Mouse (Mus musculus) heart, postnatal 36 days (tissue): Measurements from ENCODE around the gene Prr19. TPM values are rescaled to one million over a fixed set of nuclear protein-coding genes. Genes with fewer than 3 reads are reported as not detected.
"Not testable (repeated sequence)": the region's sequence is repeated elsewhere in the genome, so short reads cannot be mapped to it uniquely, and the experiment has no call there.

Experiments used
- DNase-seq, 2 experiments: peaks; one replicate each; pipeline ENCODE4 v3.0.0; 2021 to 2022
- intact Hi-C: fragments of 180-260 bp; cut with DNase I; formaldehyde crosslinking; loops from one replicate; pipeline ENCODE4 v1.15.1; 2025
- total RNA-seq, 2 experiments: library from RNA; stranded (reverse); gene quantifications; 2 replicates each; pipeline ENCODE4 v1.2.3; 2021

Prr19 gene
- total RNA-seq, result not detected

DNA sequence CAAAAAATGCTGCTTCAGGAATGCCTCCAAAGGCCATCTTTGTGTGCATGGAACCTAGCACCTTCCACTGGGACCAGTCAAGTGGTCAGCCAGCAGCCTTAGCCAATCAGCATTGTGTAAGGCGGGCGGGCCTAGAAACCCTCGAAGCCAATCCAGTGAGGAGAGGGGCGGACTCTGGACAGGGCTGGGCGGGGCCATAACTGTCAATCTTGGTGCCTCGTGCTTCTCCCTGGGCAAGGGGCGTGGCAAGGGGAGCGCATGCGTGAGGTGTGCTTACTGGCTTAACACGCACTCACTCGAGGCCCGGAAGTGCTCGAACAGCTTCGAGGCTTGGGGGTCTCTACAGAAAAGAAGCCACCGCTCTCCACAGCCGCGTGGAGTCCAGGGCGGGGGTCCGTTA, at the start of gene Prr19:
TSS of gene Prr19 (plus strand) at position 349 of the 400 bp plus-strand sequence.
- intact Hi-C loops, result no loop called here
- no peak for DNase-seq

DNA sequence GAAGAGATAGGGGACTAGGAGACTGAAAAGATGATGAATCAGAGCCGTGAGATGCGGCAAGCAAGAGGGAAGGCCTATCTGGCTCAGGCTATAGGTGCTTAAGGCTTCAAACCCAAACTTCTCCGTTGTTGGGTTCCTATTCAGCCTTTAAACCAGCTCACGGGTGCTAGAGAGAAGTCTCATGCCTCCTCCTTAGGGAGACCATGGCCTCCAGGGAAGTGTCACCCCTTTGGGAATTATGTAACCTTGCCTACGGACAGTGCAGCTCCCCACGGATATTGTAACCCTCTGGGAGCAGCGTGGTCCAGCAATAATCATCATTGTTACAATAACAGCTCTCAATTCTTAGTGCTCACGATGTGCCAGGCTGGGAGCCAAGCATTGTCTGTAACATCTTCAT, 49.4 kb upstream of the Prr19 start:
- DNase-seq, result peak; percentile 40 to 48
- intact Hi-C loops, result loop anchor here (1.0 to 2.0 kb wide), 2 partner anchors 13 to 26 kb away; no protein-coding TSS in a partner anchor

DNA sequence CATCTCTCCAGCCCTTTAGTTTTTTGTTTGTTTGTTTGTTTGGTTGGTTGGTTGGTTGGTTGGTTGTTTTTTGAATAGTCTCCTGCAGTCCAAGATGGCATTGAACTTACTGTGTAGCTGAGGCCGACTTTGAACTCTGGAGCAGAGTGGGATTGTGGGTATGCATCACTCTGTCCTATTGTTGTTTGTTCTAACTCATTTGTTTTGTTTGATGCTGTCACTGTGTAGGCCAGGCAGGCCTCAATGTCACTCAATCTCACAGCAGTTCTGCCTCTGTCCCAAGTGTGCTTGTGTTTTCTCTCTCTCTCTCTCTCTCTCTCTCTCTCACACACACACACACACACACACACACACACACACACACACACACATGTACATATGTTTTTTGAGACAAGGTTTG, 39.3 kb upstream of the Prr19 start:
- intact Hi-C loops, result no loop called here
- DNase-seq, result no peak

DNA sequence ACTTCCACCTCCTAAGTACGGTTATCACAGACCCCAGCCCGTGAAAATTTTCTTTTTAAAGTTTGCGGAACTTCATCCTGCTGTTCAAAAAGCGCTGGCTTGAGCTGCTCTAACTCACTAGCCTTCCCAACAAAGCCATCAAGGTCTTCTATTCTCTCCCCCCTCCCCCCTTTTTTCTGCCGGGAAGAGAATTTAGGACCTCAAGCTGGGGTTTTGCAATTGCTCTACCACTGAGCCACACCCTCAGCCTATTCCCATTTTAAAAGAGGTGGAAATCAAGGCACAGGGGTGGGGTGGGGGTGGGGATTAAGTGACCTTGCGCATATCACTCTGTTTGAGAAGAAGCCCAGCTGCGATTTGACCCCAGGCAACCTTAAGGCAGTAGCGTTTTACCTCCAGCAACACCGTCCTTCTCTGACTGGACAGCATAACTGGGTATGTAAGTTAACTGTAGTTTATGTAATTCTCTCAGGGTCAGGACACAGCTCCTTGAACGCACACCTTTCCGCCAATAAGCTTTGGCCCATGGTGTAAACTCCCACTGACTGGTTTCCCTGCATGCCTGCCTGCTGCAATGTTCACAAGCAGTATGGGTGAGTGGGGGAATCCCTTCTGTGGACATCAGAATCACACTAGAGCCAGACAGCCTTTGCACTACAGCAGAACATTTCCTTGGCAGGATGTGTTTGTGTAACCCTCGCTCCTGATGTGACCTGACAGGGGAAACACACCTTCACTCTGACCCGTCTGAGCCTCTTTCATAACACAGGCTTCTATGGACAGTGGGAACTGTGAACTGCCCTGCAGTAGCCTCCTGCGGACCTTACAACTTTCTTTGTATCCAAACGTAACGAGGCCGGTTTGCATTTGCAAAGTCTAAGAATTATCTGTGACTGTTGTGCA, 37.0 kb upstream of the Prr19 start:
- DNase-seq, result no peak
- intact Hi-C loops, result loop anchor here (2.0 kb wide), 1 partner anchor 13 kb away; the partner anchor contains the start of gene Erf

DNA sequence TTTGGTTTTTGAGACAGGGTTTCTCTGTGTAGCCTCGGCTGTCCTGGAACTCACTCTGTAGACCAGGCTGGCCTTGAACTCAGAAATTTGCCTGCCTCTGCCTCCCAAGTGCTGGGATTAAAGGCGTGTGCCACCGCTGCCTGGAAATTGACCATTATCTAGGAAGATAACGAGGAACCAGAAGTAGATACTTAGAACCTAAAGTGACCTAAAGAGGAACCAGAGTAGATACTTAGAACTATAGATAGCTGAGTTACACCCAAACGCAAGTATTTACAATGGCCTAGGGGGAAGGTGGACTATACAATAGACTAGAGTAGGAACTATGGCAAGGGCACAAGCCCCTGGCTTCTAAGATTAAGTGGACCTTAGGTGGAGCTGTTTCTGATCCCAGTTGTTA, 35.5 kb upstream of the Prr19 start:
- intact Hi-C loops, result loop anchor here (2.0 kb wide), 1 partner anchor 15 kb away; the partner anchor contains the start of gene Erf
- DNase-seq, result not testable (repeated sequence)

DNA sequence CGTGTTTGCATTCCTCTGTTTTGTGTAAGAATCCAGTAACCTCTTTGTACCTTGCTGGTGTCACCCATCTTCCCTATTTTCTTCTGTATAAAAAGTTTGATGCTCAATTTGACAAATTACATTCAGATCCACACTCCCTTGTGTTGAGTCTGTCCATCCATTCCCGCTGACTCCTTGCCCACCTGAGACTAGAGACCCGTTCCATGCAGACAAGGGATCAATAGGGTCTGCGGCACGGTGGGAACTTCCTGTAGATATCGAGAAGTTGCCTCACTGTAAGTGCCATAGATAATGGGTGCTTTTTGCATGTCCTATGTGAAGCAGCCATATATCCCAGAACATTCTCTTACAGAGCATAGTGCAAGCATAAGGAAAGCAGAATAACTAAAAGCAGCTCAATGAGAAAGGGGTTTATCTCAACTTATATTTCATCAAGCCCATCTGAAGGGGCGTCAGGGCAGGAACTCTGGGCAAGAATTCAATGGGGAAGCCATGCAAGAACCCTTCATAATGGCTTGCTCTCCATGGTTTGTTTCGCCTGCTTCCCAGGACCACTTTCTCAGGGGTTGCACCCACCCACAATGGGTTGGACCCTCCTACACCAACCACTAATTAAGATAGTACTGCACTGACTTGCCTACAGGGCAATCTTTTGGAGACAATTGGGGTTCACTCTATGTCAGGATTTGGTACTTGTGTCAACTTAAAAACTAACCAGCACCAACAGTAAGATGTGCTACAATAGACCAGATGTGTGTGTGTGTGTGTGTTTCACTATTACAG, 34.8 kb upstream of the Prr19 start:
- intact Hi-C loops, result no loop called here
- DNase-seq, result no peak

DNA sequence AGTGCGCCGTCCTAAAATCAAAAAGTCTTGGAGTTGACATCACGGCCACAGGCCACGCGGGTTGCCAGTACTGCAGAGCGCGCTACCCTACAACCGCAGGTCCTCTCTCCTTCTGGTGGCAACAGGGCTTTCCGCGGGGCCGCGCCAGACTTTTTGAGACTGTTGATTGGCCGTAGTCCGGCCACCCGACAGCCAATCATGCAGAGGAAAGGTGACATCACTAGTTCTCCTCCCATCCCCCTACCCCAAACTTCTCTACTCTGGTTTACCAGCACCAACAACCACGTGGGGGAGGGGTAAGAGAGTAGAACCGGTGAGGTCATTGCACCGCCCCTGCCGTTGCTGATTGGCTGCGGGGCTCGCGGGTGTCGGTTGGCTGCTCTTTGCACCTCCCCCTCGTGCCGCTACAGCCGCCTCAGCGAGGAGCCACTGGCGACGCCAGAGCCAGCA, 33.9 kb upstream of the Prr19 start, which contains the start of gene Cic:
TSS of gene Cic (plus strand) at position 404 of the 450 bp plus-strand sequence.
- intact Hi-C loops, result no loop called here
- peak; percentile 94 to 99 for DNase-seq

DNA sequence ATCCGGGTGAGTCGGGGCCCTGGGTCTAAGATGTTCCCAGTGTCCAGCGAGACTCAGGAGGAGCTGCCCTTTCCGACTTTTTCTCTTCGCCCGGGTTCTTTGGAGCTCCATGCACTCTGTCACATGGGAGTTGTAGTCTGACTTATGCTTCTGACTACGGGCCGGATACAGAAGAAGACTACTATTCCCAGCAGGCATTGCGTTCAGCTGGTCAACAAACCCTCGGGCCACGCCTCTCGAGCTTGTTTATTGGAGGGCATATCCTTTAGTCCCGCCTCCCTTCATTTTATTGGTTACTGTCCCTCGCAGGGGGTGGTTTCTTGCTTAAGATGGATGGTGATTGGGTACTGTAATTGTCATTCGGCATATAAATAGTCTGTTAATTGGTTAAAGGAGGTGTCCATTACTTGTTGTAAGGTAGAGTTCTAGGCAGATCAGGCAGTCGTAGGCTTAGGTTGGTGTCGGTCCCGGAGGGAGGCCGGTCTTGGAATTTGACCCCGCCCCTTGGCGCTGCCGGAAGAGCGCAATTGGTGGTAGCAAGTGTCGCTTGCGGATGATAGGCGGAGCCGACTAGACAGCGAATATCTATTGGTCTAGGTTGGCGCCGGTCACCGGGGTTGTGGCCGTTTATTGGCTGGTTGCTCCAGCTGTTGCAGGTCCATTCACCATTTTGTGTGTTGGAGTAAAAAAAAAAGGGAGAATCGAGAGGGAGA, 33.3 kb upstream of the Prr19 start:
- peak; percentile 96 for DNase-seq
- intact Hi-C loops, result no loop called here

DNA sequence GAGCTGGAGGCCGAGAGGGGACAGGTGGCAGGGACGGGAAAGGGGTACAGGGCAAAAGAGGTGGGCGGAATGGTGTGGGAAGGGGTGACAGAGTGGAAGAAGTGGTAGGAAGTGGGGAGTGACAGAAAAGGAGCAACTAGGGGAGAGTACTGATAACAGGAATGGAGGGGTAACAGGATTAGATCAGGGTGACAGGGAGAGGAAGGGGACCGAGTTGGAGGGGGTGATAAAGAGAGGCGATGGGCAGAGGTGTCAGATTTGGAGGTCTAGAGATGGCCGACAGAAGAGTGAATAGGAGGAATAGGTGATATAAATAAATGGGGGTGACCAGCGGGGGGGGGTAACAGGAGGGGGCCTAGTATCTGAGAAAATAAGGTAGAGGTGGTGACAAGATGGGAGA, 32.6 kb upstream of the Prr19 start:
- intact Hi-C loops, result no loop called here
- no peak for DNase-seq

DNA sequence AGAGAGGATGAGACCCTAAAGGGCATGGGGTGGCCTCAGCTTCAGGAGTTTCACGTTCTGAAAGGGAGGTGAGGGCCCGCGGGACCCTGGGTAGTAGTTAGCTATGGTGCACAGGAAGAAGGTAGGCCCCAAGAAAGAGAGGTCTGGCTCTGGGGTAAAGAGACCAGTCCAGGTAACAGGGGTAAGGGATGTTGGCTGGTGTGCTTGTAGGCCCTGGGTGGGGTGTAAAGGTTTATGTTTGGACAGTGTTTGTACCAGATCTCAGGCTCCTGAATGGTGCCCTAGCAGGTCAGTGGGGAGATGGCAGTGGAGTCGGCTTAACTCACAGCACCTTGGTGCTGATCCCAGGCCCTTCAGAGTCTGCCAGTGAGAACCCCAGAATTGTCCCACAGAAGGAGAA, 32.2 kb upstream of the Prr19 start:
- peak; percentile 16 to 36 for DNase-seq
- intact Hi-C loops, result no loop called here

DNA sequence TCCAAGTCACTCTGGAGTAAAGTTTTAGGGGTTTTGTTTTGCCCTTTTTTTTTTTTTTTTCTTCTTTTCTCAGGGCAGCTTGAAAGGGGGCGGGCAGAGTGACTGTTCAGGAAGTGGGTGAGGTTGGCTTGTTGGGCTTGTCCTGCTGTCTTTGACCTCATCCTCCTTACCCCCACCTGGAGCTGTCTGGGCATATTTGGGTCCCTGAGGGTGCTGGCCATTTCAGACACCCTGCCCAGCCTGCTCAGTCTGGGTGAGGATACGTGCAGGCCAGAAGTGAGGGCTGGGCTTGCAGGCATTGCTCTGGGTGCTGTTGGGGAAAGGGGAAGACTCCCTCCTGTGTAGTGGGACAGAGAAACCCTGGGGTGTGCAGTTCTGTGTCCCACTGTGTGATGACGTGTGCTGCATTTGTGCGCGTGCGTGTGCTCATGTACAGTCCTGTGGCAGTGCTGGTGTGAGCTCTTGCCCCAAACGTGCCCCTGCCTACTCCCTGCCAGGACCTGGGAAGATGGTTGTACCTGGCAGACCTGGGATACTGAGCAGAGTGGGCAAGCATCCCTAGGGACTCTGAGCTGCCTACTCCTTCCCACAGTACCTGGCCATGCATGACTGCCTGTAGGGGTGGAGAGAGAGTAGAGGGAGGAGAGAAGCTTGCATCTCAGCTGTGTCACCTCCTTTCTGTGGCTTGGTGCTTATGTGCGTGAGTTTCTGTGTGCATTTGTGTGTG, 31.5 kb upstream of the Prr19 start:
- intact Hi-C loops, result no loop called here
- DNase-seq, result peak in 1 of 2 experiments; percentile 14

DNA sequence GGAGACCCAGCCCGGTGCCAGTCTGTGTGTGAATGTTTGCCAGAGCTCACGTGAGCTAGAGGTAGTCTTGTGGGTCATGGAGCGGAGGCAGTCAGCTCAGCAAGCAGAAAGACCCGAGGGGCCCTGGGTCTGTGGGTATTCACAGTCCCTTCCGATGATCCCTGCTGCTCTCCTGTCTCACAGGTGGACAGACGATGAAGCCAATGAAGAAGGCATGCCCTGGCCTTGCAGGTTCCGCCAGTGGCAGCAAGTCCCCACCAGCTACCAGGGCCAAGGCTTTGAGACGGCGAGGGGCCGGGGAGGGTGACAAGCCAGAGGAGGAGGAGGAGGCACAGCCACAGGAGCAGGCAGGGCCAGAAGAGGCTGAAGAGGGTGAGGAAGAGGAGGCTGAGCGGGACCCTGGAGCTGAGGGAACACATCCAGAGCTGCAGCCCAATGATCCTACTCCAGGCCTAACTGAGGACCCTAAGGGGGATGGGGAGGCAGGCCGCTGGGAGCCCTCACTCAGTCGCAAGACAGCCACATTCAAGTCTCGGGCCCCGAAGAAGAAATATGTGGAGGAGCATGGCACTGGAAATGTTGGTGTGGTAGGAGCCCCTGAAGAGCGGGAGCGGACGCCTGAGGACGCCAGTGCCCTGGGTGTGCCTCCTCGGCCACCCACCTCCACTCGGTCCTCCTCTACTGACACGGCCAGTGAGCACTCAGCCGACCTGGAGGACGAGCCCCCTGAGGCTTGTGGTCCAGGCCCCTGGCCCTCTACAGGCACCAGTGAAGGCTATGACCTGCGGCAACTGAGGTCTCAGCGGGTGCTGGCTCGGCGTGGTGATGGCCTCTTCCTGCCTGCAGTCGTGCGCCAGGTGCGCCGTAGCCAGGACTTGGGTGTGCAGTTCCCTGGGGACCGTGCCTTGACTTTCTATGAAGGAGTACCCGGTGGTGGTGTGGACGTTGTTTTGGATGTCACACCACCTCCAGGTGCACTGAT, 30.3 kb upstream of the Prr19 start:
- intact Hi-C loops, result no loop called here
- DNase-seq, result peak in 1 of 2 experiments; percentile 2

DNA sequence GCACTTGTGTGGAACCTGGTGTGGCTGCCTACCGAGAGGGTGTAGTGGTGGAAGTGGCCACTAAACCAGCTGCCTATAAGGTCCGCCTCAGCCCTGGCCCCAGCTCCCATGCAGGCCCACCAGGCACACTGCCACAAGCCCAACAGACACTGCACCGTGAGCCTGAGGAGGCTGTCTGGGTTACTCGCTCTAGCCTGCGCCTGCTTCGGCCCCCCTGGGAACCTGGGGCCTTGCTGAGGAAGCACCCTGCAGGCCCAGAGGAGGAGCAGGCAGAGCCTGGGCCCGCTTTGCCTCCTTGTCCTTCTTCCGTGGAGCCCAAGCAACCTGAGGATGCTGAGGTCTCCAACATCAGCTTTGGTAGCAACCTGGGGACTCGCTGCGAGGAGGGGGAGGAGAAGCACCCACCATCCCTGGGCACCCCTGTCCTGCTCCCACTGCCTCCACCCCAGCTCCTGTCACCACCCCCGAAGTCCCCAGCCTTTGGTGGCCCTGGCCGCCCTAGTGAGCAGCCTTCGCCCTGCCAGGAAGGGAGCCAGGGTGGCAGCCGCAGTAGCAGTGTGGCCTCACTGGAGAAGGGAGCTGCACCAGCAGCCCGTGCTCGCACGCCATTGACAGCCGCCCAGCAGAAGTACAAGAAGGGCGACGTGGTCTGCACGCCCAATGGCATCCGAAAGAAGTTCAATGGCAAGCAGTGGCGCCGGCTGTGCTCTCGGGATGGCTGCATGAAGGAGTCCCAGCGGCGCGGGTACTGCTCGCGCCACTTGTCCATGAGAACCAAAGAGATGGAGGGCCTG, 29.4 kb upstream of the Prr19 start:
- DNase-seq, result peak in 1 of 2 experiments; percentile 5
- intact Hi-C loops, result no loop called here

DNA sequence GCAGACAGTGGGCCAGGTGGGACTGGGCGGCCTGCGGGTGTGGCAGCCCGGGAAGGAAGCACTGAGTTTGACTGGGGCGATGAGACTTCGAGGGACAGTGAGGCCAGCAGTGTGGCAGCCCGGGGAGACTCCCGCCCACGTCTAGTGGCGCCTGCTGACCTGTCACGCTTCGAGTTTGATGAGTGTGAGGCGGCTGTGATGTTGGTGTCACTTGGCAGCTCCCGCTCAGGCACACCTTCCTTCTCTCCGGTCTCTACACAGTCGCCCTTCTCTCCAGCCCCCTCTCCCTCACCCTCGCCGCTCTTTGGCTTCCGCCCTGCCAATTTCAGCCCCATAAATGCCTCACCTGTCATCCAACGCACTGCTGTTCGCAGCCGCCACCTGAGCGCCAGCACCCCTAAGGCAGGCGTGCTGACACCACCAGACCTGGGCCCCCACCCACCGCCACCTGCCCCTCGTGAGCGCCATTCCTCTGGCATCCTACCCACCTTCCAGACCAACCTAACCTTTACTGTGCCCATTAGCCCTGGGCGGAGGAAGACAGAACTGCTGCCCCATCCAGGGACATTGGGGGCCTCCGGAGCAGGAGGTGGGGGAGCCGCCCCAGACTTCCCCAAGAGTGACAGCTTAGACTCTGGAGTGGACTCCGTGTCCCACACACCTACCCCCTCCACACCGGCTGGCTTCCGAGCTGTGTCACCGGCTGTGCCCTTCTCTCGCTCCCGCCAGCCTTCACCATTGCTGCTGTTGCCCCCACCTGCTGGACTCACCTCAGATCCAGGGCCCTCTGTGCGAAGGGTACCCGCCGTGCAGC, 28.6 kb upstream of the Prr19 start:
- DNase-seq, result no peak
- intact Hi-C loops, result no loop called here

DNA sequence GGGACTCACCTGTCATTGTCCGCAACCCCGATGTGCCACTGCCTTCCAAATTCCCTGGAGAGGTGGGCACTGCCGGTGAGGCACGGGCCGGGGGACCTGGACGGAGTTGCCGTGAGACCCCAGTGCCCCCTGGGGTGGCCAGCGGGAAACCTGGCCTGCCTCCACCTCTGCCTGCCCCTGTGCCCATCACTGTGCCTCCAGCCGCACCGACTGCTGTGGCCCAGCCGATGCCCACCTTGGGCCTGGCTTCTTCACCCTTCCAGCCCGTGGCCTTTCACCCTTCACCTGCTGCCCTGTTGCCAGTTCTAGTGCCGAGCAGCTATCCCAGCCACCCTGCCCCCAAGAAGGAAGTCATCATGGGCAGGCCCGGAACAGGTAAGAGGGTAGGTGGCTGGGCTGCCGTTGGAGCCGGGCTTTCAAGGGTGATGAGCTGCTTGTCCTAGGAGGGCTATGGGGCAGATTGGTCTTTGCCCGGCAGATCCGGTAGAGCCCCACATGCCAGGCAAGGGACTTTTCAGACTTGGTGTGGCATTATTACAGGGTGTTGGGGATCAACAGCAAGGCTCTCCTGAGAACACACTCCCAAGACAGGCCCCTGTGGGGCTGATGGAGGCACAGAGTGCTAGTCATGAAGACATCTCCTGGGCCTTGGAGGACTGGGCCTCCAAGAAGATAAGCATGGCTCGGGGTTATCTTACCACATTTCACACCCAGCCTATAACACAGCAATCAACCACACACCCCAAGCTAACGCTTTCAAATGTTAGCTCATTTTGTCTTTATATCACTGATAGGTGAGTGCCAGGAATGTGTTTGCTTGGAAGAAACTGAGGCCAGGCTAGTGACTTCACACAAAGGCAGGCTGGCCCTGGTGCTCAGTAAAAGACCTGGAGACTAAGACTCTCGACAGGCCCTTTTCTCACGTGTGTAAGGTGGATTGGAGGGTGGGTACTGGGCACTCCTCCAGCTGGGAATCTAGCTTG, 27.7 kb upstream of the Prr19 start:
- intact Hi-C loops, result no loop called here
- peak in 1 of 2 experiments; percentile 3 for DNase-seq

DNA sequence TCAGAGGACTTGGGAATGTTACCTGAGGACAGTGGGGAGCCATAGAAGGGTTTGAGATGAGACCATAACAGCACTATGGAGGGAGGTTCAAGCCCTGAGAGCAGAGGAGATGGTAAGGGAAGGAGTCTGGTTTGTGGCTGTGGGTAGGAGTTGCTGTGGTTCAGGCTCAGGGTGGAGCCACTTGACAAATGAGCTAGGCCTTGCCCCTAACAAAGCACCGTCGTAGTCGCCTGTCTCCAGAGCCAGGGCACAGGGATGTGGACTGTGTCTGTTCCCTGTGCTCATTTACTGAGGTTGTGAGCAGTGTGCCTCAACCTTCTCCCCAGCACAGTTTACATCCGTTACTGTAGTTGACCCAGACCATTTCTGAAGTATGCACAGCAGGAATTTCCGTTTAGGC, 26.6 kb upstream of the Prr19 start:
- intact Hi-C loops, result no loop called here
- no peak for DNase-seq
